Mouse (Mus musculus) embryonic facial prominence, embryonic 12.5 days (tissue): Measurements from ENCODE around the gene Hypk. TPM values are rescaled to one million over a fixed set of nuclear protein-coding genes. Genes with fewer than 3 reads are reported as not detected.
A peak's percentile ranks its signal among the peaks of the same experiment; 100 is the strongest.
"Not testable (repeated sequence)": the region's sequence is repeated elsewhere in the genome, so short reads cannot be mapped to it uniquely, and the experiment has no call there.

Source experiments
- ATAC-seq: fragments of 200-750 bp; cut with Nextera tagmentation; 2 replicates; pipeline ENCODE4 v1.8.0; 2017; ENCODE audit not compliant: insufficient number of reproducible peaks, insufficient read depth, low FRiP score, low TSS enrichment
- H3K27ac ChIP-seq: fragments of 300-500 bp; sonication (generic); 2 replicates; pipeline ENCODE4 v1.5.1; 2016; ENCODE audit warnings: mild to moderate bottlenecking
- H3K27me3 ChIP-seq: fragments of 300-500 bp; sonication (generic); 2 replicates; pipeline ENCODE4 v1.6.1; 2016; ENCODE audit warnings: mild to moderate bottlenecking, moderate library complexity
- H3K36me3 ChIP-seq: fragments of 300-500 bp; sonication (generic); 2 replicates; pipeline ENCODE4 v1.6.1; 2016; ENCODE audit warnings: mild to moderate bottlenecking
- H3K4me1 ChIP-seq: fragments of 300-500 bp; sonication (generic); 2 replicates; pipeline ENCODE4 v1.6.1; 2016
- H3K4me2 ChIP-seq: fragments of 300-500 bp; sonication (generic); replicated peaks from 2 replicates; pipeline ENCODE4 v1.6.1; 2016; ENCODE audit warnings: mild to moderate bottlenecking, moderate library complexity
- H3K4me3 ChIP-seq: fragments of 300-500 bp; sonication (generic); 2 replicates; pipeline ENCODE4 v1.5.1; 2016; ENCODE audit warnings: mild to moderate bottlenecking
- H3K9ac ChIP-seq: fragments of 300-500 bp; sonication (generic); 2 replicates; pipeline ENCODE4 v1.6.1; 2016; ENCODE audit warnings: mild to moderate bottlenecking, moderate library complexity
- H3K9me3 ChIP-seq: fragments of 300-500 bp; sonication (generic); 2 replicates; pipeline ENCODE4 v1.6.1; 2016; ENCODE audit warnings: mild to moderate bottlenecking, moderate library complexity
- WGBS: fragments of 180-500 bp; shearing (Covaris S2); methylation state at CpG from one replicate; pipeline ENCODE4 v1.1.7; 2016; 5-methylcytosine and 5-hydroxymethylcytosine counted together
- polyA plus RNA-seq: library from polyadenylated mRNA; unstranded; fragments of >200 nt; fragmentation: Nextera tagmentation; extraction: Ambion mirVana; gene quantifications from 2 replicates; pipeline ENCODE4 v1.2.1, GENCODE M21; 2016

The Hypk gene
- polyA plus RNA-seq, 1 experiment from 2014 or later: 128 TPM

GRCm38 (mm10) chr2:121474180-121474535 lies 21.1 kb downstream of the Hypk start:
- no peak; the same call in 1 of the 2 replicates for ATAC-seq
- Histone ChIP-seq H3K27ac (no peak overlapping the region), H3K4me1 (no peaks in the 10 kb centered on the region), H3K27me3 (no peaks in the 10 kb centered on the region), H3K4me2 (peak overlapping the region; percentile 69), H3K4me3 (peak overlapping the region; percentile 60), H3K9me3 (no peaks in the 10 kb centered on the region), H3K36me3 (no peaks in the 10 kb centered on the region), H3K9ac (peak overlapping the region; percentile 63; the same call in 1 of the 2 replicates)
- 34% methylated on average over 8 of the region's 8 CpGs for WGBS

- H3K27ac ChIP-seq, H3K9me3 ChIP-seq, ATAC-seq, H3K27me3 ChIP-seq, H3K36me3 ChIP-seq, H3K9ac ChIP-seq, H3K4me3 ChIP-seq, H3K4me2 ChIP-seq, H3K4me1 ChIP-seq: not testable (repeated sequence)
- 98% methylated on average over 2 of the region's 2 CpGs for WGBS
Measured at GRCm38 (mm10) chr2:121475306-121475705, 22.2 kb downstream of the Hypk start.

GRCm38 (mm10) chr2:121477491-121478266 lies 24.6 kb downstream of the Hypk start:
- Histone ChIP-seq H3K4me3 (no peak overlapping the region), H3K27ac (no peak overlapping the region), H3K9me3 (no peaks in the 10 kb centered on the region), H3K36me3 (no peaks in the 10 kb centered on the region), H3K9ac (no peak overlapping the region), H3K27me3 (no peaks in the 10 kb centered on the region), H3K4me2 (no peak overlapping the region), H3K4me1 (no peaks in the 10 kb centered on the region)
- no peak for ATAC-seq
- 77% methylated on average over 3 of the region's 3 CpGs for WGBS

GRCm38 (mm10) chr2:121480498-121480897 lies 27.4 kb downstream of the Hypk start:
- 58% methylated on average over 3 of the region's 3 CpGs for WGBS
- H3K36me3 ChIP-seq: no peaks in the 10 kb centered on the region
- no peak for ATAC-seq

GRCm38 (mm10) chr2:121480916-121481315 lies 27.8 kb downstream of the Hypk start:
- H3K36me3 ChIP-seq, H3K4me1 ChIP-seq, H3K4me3 ChIP-seq, ATAC-seq, H3K4me2 ChIP-seq, H3K27ac ChIP-seq, H3K9me3 ChIP-seq, H3K9ac ChIP-seq, H3K27me3 ChIP-seq: not testable (repeated sequence)
- 83% methylated on average over 13 of the region's 13 CpGs for WGBS

More at GRCm38 (mm10) chr2:121480498-121480897, 27.4 kb downstream of the Hypk start:
- Histone ChIP-seq H3K9ac (no peak overlapping the region), H3K27ac (no peak overlapping the region), H3K4me2 (no peak overlapping the region), H3K4me1 (no peaks in the 10 kb centered on the region), H3K9me3 (no peaks in the 10 kb centered on the region), H3K27me3 (no peaks in the 10 kb centered on the region), H3K4me3 (no peak overlapping the region)

GRCm38 (mm10) chr2:121483576-121483975 lies 30.5 kb downstream of the Hypk start:
- ATAC-seq: no peak
- Histone ChIP-seq H3K4me3 (no peak overlapping the region), H3K9me3 (no peaks in the 10 kb centered on the region), H3K4me2 (no peak overlapping the region), H3K36me3 (no peaks in the 10 kb centered on the region), H3K27me3 (no peaks in the 10 kb centered on the region), H3K27ac (no peak overlapping the region), H3K9ac (no peak overlapping the region), H3K4me1 (no peaks in the 10 kb centered on the region)
- 71% methylated on average over 8 of the region's 8 CpGs for WGBS

GRCm38 (mm10) chr2:121484403-121484802 lies 31.3 kb downstream of the Hypk start:
- WGBS: 54% methylated on average over 2 of the region's 2 CpGs
- H3K4me1 ChIP-seq, H3K9ac ChIP-seq, H3K9me3 ChIP-seq, ATAC-seq, H3K4me2 ChIP-seq, H3K36me3 ChIP-seq, H3K27ac ChIP-seq, H3K27me3 ChIP-seq, H3K4me3 ChIP-seq: not testable (repeated sequence)

GRCm38 (mm10) chr2:121501550-121501949 lies 48.5 kb downstream of the Hypk start:
- WGBS: 94% methylated on average over 3 of the region's 6 CpGs
- not testable (repeated sequence) for H3K4me2 ChIP-seq, H3K27ac ChIP-seq, H3K4me1 ChIP-seq, H3K9ac ChIP-seq, H3K27me3 ChIP-seq, ATAC-seq, H3K9me3 ChIP-seq, H3K36me3 ChIP-seq, H3K4me3 ChIP-seq

GRCm38 (mm10) chr2:121505942-121506882 lies 53.1 kb downstream of the Hypk start, which contains the start of the genes Mfap1a and Wdr76:
TSS of gene Mfap1a (minus strand) at chr2:121506665.
TSS of gene Wdr76 (plus strand) at chr2:121506723.
- H3K9me3 ChIP-seq, H3K27me3 ChIP-seq, H3K36me3 ChIP-seq: not testable (repeated sequence)
- Histone ChIP-seq H3K4me2 (peak within 1 kb of the TSS; percentile 75), H3K27ac (0 out of 2 replicates have a peak within 1 kb of the TSS, but pooled peaks have one; percentile 32), H3K9ac (peak within 1 kb of the TSS; percentile 61), H3K4me3 (peak within 1 kb of the TSS; percentile 49), H3K4me1 (peaks cover 11% of the 10 kb centered on the region; the same call in 1 of the 2 replicates)
- WGBS: 4% methylated on average over 42 of the region's 42 CpGs
- ATAC-seq: peak; percentile 76

GRCm38 (mm10) chr2:121507173-121507950 lies 54.3 kb downstream of the Hypk start:
- WGBS: 27% methylated on average over 12 of the region's 12 CpGs
- no peak for ATAC-seq
- peaks cover 14% of the 10 kb centered on the region for H3K36me3 ChIP-seq

GRCm38 (mm10) chr2:121507951-121508330 lies 54.9 kb downstream of the Hypk start:
- H3K36me3 ChIP-seq: peaks cover 14% of the 10 kb centered on the region

More at GRCm38 (mm10) chr2:121507173-121507950, 54.3 kb downstream of the Hypk start:
- no peaks in the 10 kb centered on the region for H3K9me3 ChIP-seq
- peak overlapping the region; percentile 75 for H3K4me2 ChIP-seq
- peak overlapping the region; percentile 49 for H3K4me3 ChIP-seq
- no peak overlapping the region for H3K27ac ChIP-seq
- H3K9ac ChIP-seq: peak overlapping the region; percentile 53
- H3K27me3 ChIP-seq: no peaks in the 10 kb centered on the region
- H3K4me1 ChIP-seq: peaks cover 11% of the 10 kb centered on the region; the same call in 1 of the 2 replicates

More at GRCm38 (mm10) chr2:121507951-121508330, 54.9 kb downstream of the Hypk start:
- no peak overlapping the region for H3K27ac ChIP-seq
- peaks cover 11% of the 10 kb centered on the region; the same call in 1 of the 2 replicates for H3K4me1 ChIP-seq
- peak overlapping the region; percentile 53 for H3K9ac ChIP-seq
- ATAC-seq: no peak
- no peaks in the 10 kb centered on the region for H3K9me3 ChIP-seq
- 84% methylated on average over 2 of the region's 2 CpGs for WGBS
- peak overlapping the region; percentile 49 for H3K4me3 ChIP-seq
- peak overlapping the region; percentile 75 for H3K4me2 ChIP-seq
- H3K27me3 ChIP-seq: no peaks in the 10 kb centered on the region
